Mouse (Mus musculus) G1E (cell line): Measurements from ENCODE around the gene Ctns.

Source experiments
- CTCF ChIP-seq: IDR thresholded peaks from 2 replicates; pipeline ENCODE4 v1.5.1; 2012; ENCODE audit warnings: low read depth, low read length, inconsistent platforms, mixed read lengths
- GATA1 ChIP-seq: IDR thresholded peaks from 2 replicates; pipeline ENCODE4 v1.6.1; 2012; ENCODE audit warnings: borderline replicate concordance, low read length, inconsistent platforms, mixed read lengths
- GATA2 ChIP-seq: IDR thresholded peaks from 2 replicates; pipeline ENCODE4 v1.6.1; 2012; ENCODE audit warnings: low read depth, low read length, inconsistent platforms, borderline replicate concordance
- POLR2AphosphoS5 ChIP-seq: IDR thresholded peaks from 2 replicates; pipeline ENCODE4 v1.6.1; 2012; ENCODE audit warnings: low read depth, low read length, inconsistent platforms; ENCODE audit not compliant: insufficient replicate concordance
- TAL1 ChIP-seq: conservative IDR thresholded peaks from 2 replicates; pipeline ENCODE4 v1.6.1; 2012; ENCODE audit warnings: low read depth, low read length, inconsistent platforms, mixed read lengths

DNA sequence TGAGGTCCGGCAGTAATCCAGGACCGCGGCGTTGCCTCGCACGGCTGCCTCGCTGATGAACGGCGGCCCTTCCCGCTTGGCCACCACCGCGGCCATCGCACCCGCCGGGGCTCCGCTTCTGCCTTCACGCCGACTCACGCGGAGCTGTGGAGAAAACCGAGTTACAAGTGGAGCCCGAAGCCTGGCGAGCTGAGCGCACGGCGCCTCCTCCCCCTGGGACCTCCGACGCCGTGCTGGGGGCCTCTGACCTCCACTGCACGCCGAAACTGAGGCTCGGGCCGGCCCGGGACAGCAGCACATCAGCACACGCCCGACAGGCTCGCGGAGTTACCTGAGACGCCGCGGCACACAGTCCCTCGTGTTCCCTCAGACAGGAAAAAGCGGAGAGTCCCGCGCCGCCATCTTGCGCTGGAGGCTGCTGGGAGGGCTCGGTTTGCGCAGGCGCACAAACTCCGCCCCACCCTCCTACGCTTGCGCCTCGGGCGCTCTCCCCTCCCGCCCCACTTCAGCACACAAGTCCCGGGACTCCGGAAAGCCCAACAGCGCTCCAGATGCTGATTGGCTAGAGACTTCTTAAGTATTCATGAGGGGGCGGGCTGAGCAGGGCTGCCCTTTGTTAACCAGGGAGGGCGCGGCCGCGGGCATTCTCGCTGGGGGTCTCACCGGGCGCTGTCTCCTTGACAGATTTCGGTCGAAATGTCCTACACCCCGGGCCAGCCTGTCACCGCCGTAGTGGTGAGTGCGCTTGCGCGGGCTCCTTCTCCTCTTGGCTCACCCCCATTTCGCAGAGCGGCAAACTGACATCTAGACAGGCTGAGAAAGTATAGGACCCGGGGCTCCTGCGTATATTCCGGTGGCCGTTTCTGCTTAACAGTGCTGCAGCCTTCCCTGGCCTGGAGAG is 22.0 kb downstream of the Ctns start, which contains the start of the genes Emc6 and Tax1bp3:
- TF ChIP-seq CTCF (no peak), POLR2AphosphoS5 (no peak), TAL1 (no peak), GATA1 (no peak), GATA2 (no peak)
